Mouse (Mus musculus) right cerebral cortex, postnatal 4 days (tissue): ENCODE data around the gene Capg.

Experiments used
- DNase-seq: peaks from one replicate; pipeline ENCODE4 v3.0.0-alpha.2; 2022

Capg gene

GRCm38 (mm10) chr6:72571826-72572225 lies 27.6 kb downstream of the Capg start:
- no peak for DNase-seq

GRCm38 (mm10) chr6:72576041-72576440 lies 31.9 kb downstream of the Capg start:
- DNase-seq: no peak

GRCm38 (mm10) chr6:72581625-72582382 lies 37.6 kb downstream of the Capg start:
- no peak for DNase-seq

GRCm38 (mm10) chr6:72583211-72583839 lies 39.1 kb downstream of the Capg start:
- DNase-seq: no peak

- no peak for DNase-seq
Measured at GRCm38 (mm10) chr6:72584154-72584553, 40.0 kb downstream of the Capg start.

GRCm38 (mm10) chr6:72586701-72587100 lies 42.5 kb downstream of the Capg start:
- DNase-seq: no peak

GRCm38 (mm10) chr6:72588307-72588706 lies 44.1 kb downstream of the Capg start:
- no peak for DNase-seq

- no peak for DNase-seq
Measured at GRCm38 (mm10) chr6:72590111-72590510, 45.9 kb downstream of the Capg start.

- no peak for DNase-seq
Measured at GRCm38 (mm10) chr6:72593011-72593803, 49.0 kb downstream of the Capg start.

GRCm38 (mm10) chr6:72593914-72594313 lies 49.7 kb downstream of the Capg start:
- no peak for DNase-seq

- peak; percentile 26 for DNase-seq
Measured at GRCm38 (mm10) chr6:72597083-72597874, 53.1 kb downstream of the Capg start.

GRCm38 (mm10) chr6:72597956-72598753 lies 54.0 kb downstream of the Capg start, which contains the start of the genes Elmod3 and Retsat:
Elmod3 (minus strand) TSS chr6:72598413.
Retsat (plus strand) TSS chr6:72598475.
- DNase-seq: peak; percentile 73

- DNase-seq: peak; percentile 37
Measured at GRCm38 (mm10) chr6:72598791-72599557, 54.8 kb downstream of the Capg start.

- DNase-seq: no peak
Measured at GRCm38 (mm10) chr6:72600216-72600615, 56.0 kb downstream of the Capg start.

- no peak for DNase-seq
Measured at GRCm38 (mm10) chr6:72600771-72601170, 56.6 kb downstream of the Capg start.

- peak; percentile 78 for DNase-seq
Measured at GRCm38 (mm10) chr6:72601732-72602131, 57.5 kb downstream of the Capg start.

GRCm38 (mm10) chr6:72604066-72604465 lies 59.9 kb downstream of the Capg start:
- DNase-seq: no peak

- DNase-seq: no peak
Measured at GRCm38 (mm10) chr6:72607060-72607459, 62.9 kb downstream of the Capg start.

- no peak for DNase-seq
Measured at GRCm38 (mm10) chr6:72607676-72608075, 63.5 kb downstream of the Capg start.

GRCm38 (mm10) chr6:72608662-72609184 lies 64.5 kb downstream of the Capg start:
- DNase-seq: no peak

GRCm38 (mm10) chr6:72610261-72610660 lies 66.1 kb downstream of the Capg start:
- no peak for DNase-seq
